Mouse (Mus musculus) lung, embryonic 15.5 days (tissue): ENCODE data around the gene Rmi2. TPM values are rescaled to one million over a fixed set of nuclear protein-coding genes. Genes with fewer than 3 reads are reported as not detected.
"Not testable (repeated sequence)": the region's sequence is repeated elsewhere in the genome, so short reads cannot be mapped to it uniquely, and the experiment has no call there.

Experiments used
- ATAC-seq: fragments of 200-750 bp; cut with Nextera tagmentation; 2 replicates; pipeline ENCODE4 v1.8.0; 2017; ENCODE audit warnings: moderate number of reproducible peaks, borderline replicate concordance; ENCODE audit not compliant: low FRiP score, low TSS enrichment; ENCODE audit errors: extremely low read depth
- H3K27ac ChIP-seq: fragments of 300-500 bp; sonication (generic); 2 replicates; pipeline ENCODE4 v1.5.1; 2015; ENCODE audit warnings: moderate library complexity, mild to moderate bottlenecking, inconsistent platforms
- H3K27me3 ChIP-seq: fragments of 300-500 bp; sonication (generic); 2 replicates; pipeline ENCODE4 v1.6.1; 2015; ENCODE audit warnings: inconsistent platforms
- H3K36me3 ChIP-seq: fragments of 300-500 bp; sonication (generic); 2 replicates; pipeline ENCODE4 v1.6.1; 2015; ENCODE audit warnings: inconsistent platforms
- H3K4me1 ChIP-seq: fragments of 300-500 bp; sonication (generic); 2 replicates; pipeline ENCODE4 v1.6.1; 2015; ENCODE audit warnings: inconsistent platforms
- H3K4me2 ChIP-seq: fragments of 300-500 bp; sonication (generic); 2 replicates; pipeline ENCODE4 v1.6.1; 2015; ENCODE audit warnings: inconsistent platforms, mild to moderate bottlenecking, moderate library complexity
- H3K4me3 ChIP-seq: fragments of 300-500 bp; sonication (generic); 2 replicates; pipeline ENCODE4 v1.5.1; 2015; ENCODE audit warnings: mild to moderate bottlenecking, inconsistent platforms
- H3K9ac ChIP-seq: fragments of 300-500 bp; sonication (generic); 2 replicates; pipeline ENCODE4 v1.6.1; 2015; ENCODE audit warnings: inconsistent platforms
- H3K9me3 ChIP-seq: fragments of 300-500 bp; sonication (generic); 2 replicates; pipeline ENCODE4 v1.6.1; 2016; ENCODE audit warnings: inconsistent platforms
- WGBS: fragments of 180-500 bp; shearing (Covaris S2); methylation state at CpG from one replicate; pipeline ENCODE4 v1.1.7; 2015; 5-methylcytosine and 5-hydroxymethylcytosine counted together
- polyA plus RNA-seq: library from polyadenylated mRNA; unstranded; fragments of >200 nt; fragmentation: Nextera tagmentation; extraction: Ambion mirVana; gene quantifications from 2 replicates; pipeline ENCODE4 v1.2.1, GENCODE M21; 2015

Rmi2 gene
- polyA plus RNA-seq, 1 experiment from 2014 or later: 4.7 TPM

- H3K27ac ChIP-seq: no peak overlapping the region
- no peaks in the 10 kb centered on the region for H3K36me3 ChIP-seq
- no peak for ATAC-seq
- 83% methylated on average over 6 of the region's 6 CpGs for WGBS
- H3K9me3 ChIP-seq: no peaks in the 10 kb centered on the region
- H3K4me1 ChIP-seq: peaks cover 47% of the 10 kb centered on the region
- no peak overlapping the region for H3K4me3 ChIP-seq
- no peak overlapping the region for H3K4me2 ChIP-seq
- H3K27me3 ChIP-seq: no peaks in the 10 kb centered on the region
- no peak overlapping the region for H3K9ac ChIP-seq
Measured at GRCm38 (mm10) chr16:10845952-10846351, 11.1 kb downstream of the Rmi2 start.

DNA sequence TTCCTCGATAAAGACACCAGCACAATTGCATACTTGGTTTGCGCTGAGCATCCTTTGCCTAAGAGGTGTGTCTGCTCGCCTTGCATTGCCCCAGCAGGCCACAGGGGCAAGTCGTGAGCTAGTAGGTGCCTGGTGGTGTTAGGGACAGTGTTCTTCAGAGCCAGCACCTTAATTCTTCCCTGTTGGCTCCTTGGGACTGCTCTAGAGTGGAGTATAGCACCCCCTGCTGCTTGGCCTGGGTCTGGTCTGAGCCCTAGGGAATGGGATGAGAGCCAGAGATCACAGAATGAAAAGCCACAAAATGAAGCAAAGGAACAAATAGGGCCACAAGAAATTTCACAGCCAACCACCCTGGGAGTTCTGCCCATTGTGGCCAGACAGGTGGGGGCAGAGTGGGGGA is 11.6 kb downstream of the Rmi2 start:
- Histone ChIP-seq H3K4me1 (peaks cover 53% of the 10 kb centered on the region), H3K27me3 (no peaks in the 10 kb centered on the region), H3K4me3 (no peak overlapping the region), H3K4me2 (no peak overlapping the region), H3K9ac (no peak overlapping the region), H3K27ac (no peak overlapping the region), H3K9me3 (no peaks in the 10 kb centered on the region), H3K36me3 (no peaks in the 10 kb centered on the region)
- 64% methylated on average over 4 of the region's 4 CpGs for WGBS
- ATAC-seq: peak; percentile 52; the same call in 1 of the 2 replicates

DNA sequence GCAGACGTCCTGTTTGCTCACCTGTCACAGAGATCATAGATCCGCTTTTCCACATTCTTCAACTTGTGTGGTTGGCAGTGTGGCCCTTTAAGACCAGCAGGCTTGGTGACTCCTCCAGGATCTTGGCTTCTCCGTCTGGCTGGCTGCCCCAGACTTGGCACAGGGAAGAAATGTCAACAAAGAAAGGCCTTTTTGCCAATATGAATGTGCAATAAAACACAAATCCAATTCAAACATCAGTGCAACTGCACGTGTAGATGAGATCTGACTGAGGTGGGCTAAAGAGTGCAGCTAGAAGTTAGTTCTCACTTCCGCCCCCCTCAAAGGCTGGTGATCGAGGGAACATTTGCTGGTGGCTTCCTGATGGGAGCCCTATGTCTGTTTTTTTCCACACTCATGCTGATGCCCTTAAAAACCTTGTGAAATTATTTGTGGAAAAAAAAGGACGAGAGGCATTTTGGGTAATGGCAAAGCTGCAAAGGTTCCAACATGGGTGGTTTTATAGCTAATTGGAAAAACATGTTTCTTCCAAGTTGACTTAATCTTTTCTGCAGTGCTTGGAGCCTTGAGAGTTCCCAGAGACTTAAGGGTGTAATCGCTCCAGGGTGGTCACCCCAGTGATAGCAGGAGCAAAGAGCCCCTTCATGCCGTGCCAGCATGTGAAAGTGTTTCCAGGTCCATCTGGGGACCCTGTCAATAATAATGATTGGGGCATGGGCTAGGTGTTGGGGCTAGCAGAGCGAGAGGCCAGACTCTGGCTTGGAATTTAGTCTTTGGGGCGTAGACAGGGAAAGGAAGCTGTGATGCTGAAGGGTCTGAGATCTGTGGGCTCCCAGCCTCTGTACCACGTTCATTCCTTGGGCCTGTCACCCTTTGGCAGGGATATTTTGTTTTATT is 15.4 kb downstream of the Rmi2 start:
- Histone ChIP-seq H3K9ac (no peak overlapping the region), H3K4me3 (no peak overlapping the region), H3K27ac (peak overlapping the region; percentile 84), H3K4me2 (no peak overlapping the region), H3K36me3 (no peaks in the 10 kb centered on the region), H3K9me3 (no peaks in the 10 kb centered on the region), H3K4me1 (peaks cover 40% of the 10 kb centered on the region), H3K27me3 (no peaks in the 10 kb centered on the region)
- 34% methylated on average over 12 of the region's 12 CpGs for WGBS
- peak; percentile 64 for ATAC-seq

DNA sequence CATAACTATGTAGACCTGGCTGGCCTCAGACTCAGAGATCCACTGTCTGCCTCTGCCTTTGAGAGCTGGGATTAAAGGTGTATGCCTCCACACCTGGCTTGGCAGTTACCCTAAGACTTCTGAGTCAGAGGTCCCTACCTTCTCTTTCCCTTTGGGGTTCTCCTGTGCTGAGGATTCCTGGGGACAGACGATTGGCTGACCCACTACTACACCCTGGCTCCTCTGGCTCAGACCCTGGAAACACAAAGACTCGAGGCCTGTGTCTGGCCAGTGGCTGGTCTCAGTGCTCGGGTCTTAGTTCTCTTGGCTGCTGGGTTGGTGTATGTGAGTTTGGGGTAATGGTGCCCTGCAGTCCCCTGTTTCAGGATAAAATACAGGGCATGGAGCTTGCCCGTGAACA is 16.0 kb downstream of the Rmi2 start:
- H3K36me3 ChIP-seq: no peaks in the 10 kb centered on the region
- H3K27me3 ChIP-seq: no peaks in the 10 kb centered on the region
- peak overlapping the region; percentile 84 for H3K27ac ChIP-seq
- no peak overlapping the region for H3K4me3 ChIP-seq
- H3K9me3 ChIP-seq: no peaks in the 10 kb centered on the region
- H3K9ac ChIP-seq: no peak overlapping the region
- H3K4me1 ChIP-seq: peaks cover 40% of the 10 kb centered on the region
- no peak overlapping the region for H3K4me2 ChIP-seq
- ATAC-seq: no peak
- WGBS: 67% methylated on average over 4 of the region's 4 CpGs

DNA sequence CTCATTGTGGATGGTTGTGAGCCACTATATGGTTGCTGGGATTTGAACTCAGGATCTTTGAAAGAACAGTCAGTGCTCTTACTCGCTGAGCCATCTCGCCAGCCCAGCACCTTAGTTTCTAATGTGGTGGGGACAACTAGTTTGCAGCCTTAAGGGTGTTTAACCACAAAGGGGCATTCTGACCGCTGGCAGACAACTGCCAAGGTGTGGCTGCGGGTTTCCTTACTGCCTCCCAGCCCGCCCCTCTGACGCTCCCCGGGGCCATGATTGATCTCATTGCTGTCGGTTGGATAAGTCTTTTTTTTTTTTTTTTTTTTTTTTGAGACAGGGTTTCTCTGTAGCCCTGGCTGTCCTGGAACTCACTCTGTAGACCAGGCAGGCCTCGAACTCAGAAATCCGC is 17.4 kb downstream of the Rmi2 start:
- H3K9me3 ChIP-seq, H3K27ac ChIP-seq, H3K36me3 ChIP-seq, H3K9ac ChIP-seq, ATAC-seq, H3K4me2 ChIP-seq, H3K27me3 ChIP-seq, H3K4me3 ChIP-seq: not testable (repeated sequence)
- H3K4me1 ChIP-seq: peaks cover 40% of the 10 kb centered on the region
- 90% methylated on average over 10 of the region's 10 CpGs for WGBS

DNA sequence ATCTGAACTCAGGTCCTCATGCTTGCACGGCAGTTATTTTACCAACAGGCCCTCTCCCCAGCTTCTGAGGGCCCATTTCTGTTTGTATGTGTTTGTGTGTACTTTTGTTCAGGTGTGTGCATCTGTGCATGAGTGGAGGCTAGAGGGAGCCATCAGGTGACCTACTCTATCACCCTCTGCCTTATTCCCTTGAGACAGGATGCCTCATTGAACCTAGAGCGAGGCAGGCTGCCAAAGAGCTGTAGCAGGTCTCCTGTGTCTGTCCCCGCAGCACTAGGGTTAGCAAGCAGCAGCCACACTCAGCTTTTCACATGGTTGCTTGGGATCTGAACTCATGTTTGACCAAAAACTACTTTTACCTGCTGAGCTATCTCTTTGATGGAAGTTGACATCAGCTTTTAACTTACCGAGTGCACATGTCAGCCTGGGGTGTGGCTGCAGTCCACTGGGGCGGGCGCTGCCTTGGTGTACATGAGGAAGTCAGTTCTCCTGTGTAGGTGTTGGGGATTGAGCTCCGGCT is 24.9 kb downstream of the Rmi2 start:
- ATAC-seq: no peak

GRCm38 (mm10) chr16:10861408-10861807 is 26.5 kb downstream of the Rmi2 start:
- ATAC-seq: no peak

More for the DNA sequence above, 24.9 kb downstream of the Rmi2 start:
- no peaks in the 10 kb centered on the region for H3K4me1 ChIP-seq
- H3K4me3 ChIP-seq: no peak overlapping the region
- H3K9ac ChIP-seq: no peak overlapping the region
- H3K4me2 ChIP-seq: no peak overlapping the region
- no peaks in the 10 kb centered on the region for H3K27me3 ChIP-seq
- H3K36me3 ChIP-seq: no peaks in the 10 kb centered on the region
- no peak overlapping the region for H3K27ac ChIP-seq
- no peaks in the 10 kb centered on the region for H3K9me3 ChIP-seq
- WGBS: 80% methylated on average over 7 of the region's 7 CpGs

DNA sequence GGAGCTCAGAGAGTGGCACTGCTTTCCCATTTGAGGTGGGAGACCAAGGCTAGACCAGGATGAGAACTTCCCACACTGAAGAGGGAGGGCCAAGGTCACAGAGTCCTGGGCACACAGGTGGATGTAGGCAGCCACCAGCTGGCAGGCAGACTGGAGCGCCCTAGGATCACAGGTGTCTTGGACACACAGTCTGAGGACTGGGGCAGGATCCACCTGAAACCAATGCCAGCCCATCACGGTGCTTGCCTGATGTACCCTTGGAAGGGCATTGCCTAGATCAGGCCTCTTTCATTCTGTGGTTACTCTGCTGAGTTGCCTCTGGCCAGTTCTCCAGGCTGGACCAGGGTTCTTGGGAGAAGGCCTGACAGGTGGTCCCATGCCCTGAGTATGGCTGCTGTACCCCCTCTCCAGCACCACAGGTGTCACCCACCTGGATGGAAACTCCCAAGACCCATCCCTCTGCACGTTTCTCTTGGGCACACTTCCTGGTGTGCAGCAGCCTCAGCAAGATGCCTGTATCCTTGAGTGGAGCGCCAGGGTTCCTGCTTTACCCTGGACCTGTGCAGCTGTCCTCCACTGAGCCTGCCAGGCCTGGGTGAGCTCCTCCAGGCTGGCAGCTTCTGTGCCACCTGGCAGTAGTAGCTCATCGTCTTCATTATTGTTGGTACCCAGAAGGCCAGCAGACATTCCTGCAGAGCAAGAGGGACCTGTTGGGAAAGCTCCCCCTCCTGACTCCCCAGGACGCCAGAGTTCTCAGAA is 30.2 kb downstream of the Rmi2 start:
- no peak overlapping the region for H3K27ac ChIP-seq
- 73% methylated on average over 6 of the region's 6 CpGs for WGBS
- no peaks in the 10 kb centered on the region for H3K27me3 ChIP-seq
- no peaks in the 10 kb centered on the region for H3K36me3 ChIP-seq
- H3K9me3 ChIP-seq: no peaks in the 10 kb centered on the region
- ATAC-seq: no peak
- no peak overlapping the region for H3K4me2 ChIP-seq
- H3K4me1 ChIP-seq: no peaks in the 10 kb centered on the region
- H3K4me3 ChIP-seq: no peak overlapping the region
- H3K9ac ChIP-seq: no peak overlapping the region

More at GRCm38 (mm10) chr16:10861408-10861807, 26.5 kb downstream of the Rmi2 start:
- Histone ChIP-seq H3K27ac (no peak overlapping the region; the same call in 1 of the 2 replicates), H3K4me1 (no peaks in the 10 kb centered on the region), H3K9me3 (no peaks in the 10 kb centered on the region), H3K9ac (no peak overlapping the region), H3K27me3 (no peaks in the 10 kb centered on the region), H3K4me2 (no peak overlapping the region), H3K4me3 (no peak overlapping the region), H3K36me3 (no peaks in the 10 kb centered on the region)
- WGBS: 61% methylated on average over 3 of the region's 3 CpGs

DNA sequence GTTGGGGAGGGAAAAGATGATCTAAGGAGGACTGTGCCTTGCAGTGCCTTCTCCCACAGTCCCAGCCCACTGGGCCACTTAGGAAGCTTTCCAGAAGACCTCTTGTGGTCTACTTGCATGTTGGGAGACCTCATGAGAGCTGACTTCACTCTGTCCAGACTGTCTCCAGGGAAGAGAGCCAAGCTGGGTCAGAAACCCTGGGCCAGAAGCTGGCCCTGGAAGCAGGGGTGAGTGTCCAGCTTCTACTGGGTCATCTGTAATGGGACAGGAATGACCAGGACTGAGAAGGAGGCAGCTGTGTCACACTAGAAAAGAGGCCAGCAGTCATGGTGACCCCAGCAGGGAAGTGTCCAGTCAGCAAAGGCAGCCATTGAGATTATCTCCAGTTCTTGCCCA is 30.7 kb downstream of the Rmi2 start:
- no peaks in the 10 kb centered on the region for H3K9me3 ChIP-seq
- no peak for ATAC-seq
- H3K36me3 ChIP-seq: no peaks in the 10 kb centered on the region
- H3K4me1 ChIP-seq: no peaks in the 10 kb centered on the region
- no peak overlapping the region for H3K4me2 ChIP-seq
- H3K9ac ChIP-seq: no peak overlapping the region
- no peaks in the 10 kb centered on the region for H3K27me3 ChIP-seq
- H3K4me3 ChIP-seq: no peak overlapping the region
- H3K27ac ChIP-seq: no peak overlapping the region

GRCm38 (mm10) chr16:10866841-10867240 is 32.0 kb downstream of the Rmi2 start:
- no peak overlapping the region for H3K27ac ChIP-seq
- H3K4me2 ChIP-seq: no peak overlapping the region
- H3K36me3 ChIP-seq: no peaks in the 10 kb centered on the region
- no peak for ATAC-seq
- 90% methylated on average over 8 of the region's 8 CpGs for WGBS
- no peak overlapping the region for H3K4me3 ChIP-seq
- H3K4me1 ChIP-seq: no peaks in the 10 kb centered on the region
- no peaks in the 10 kb centered on the region for H3K9me3 ChIP-seq
- H3K9ac ChIP-seq: no peak overlapping the region
- no peaks in the 10 kb centered on the region for H3K27me3 ChIP-seq

DNA sequence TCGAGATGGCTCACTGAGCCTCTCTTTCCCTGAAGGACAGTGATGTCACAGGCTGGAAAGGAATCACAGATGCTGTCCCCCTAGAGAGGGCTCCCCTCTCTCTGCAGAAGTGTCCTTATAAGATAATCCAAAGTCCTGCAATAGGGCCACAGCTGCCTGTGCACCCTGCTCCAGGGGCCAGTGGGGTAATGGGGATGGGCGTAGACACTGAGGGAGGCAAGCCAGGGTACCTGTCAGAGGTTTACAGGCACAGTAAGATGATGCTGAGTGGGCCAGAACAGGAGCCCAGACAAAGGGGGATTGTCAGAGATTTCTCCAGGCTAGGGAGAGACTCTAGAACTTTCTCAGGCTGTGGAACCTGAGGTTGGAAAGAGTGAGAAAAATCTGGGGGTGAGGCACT is 32.6 kb downstream of the Rmi2 start:
- Histone ChIP-seq H3K4me1 (no peaks in the 10 kb centered on the region), H3K27ac (no peak overlapping the region), H3K27me3 (no peaks in the 10 kb centered on the region), H3K4me3 (no peak overlapping the region), H3K9ac (no peak overlapping the region), H3K36me3 (no peaks in the 10 kb centered on the region), H3K4me2 (no peak overlapping the region), H3K9me3 (no peaks in the 10 kb centered on the region)
- 88% methylated on average over 2 of the region's 2 CpGs for WGBS
- no peak for ATAC-seq

- H3K4me3 ChIP-seq: no peak overlapping the region
- H3K4me2 ChIP-seq: no peak overlapping the region
- WGBS: 36% methylated on average over 11 of the region's 11 CpGs
- H3K9me3 ChIP-seq: no peaks in the 10 kb centered on the region
- H3K27me3 ChIP-seq: no peaks in the 10 kb centered on the region
- ATAC-seq: no peak
- H3K9ac ChIP-seq: no peak overlapping the region
- H3K36me3 ChIP-seq: no peaks in the 10 kb centered on the region
- H3K4me1 ChIP-seq: no peaks in the 10 kb centered on the region
- H3K27ac ChIP-seq: no peak overlapping the region
Measured at GRCm38 (mm10) chr16:10867904-10868440, 33.1 kb downstream of the Rmi2 start.
